Mouse (Mus musculus): ENCODE data around the gene Amn.

GRCm38 (mm10) chr12:111270629-111271277 is at the start of gene Amn:
- TF ChIP-seq CTCF (IDR thresholded peaks at IDR 0.05; ENCODE audit: insufficient read depth, low read depth, low read length) (no peak), POLR2A (IDR thresholded peaks at IDR 0.05; ENCODE audit: insufficient read depth, low read depth, low read length) (no peak)

All from olfactory bulb, adult 2 months (tissue).